ENCODE assay signal across 8 mouse cellular contexts in the genomic region with DNA sequence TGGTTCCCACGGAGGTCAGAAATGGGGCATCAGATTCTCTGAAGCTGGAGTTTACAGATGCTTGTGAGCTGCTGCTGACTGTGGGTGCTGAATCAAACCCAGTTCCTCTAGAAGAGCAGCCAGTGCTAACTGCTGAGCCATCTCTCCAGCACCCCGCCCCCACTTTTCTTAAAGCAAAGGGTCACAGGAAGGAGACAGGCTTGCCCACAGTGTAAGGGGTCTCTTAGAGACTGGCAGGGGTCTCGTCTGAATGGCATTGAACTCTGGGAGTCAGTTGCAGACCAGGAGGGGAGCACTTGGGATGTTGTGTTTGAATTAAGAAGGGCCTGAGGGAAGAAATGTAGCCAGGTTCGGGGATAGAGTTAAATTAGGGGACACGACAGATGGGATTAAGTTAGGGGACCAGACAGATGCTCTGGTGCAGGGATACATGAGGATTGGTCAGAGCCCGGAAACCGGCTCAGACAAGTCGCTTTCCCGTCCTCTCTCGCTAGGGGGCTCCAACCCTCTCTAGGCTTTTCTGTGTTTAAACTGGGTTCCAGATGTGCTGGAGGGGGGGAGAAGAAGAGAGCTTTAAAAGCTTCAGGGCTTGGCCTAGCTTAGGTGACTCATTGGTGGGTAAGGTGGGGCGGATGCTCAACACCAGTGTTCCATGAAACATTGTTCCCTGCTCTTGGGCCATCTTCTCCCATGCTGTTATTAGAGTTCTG. TPM values are rescaled to one million over a fixed set of nuclear protein-coding genes. Genes with fewer than 3 reads are reported as not detected.
DNase-seq lines count a peak whose midpoint lies in the region; ATAC-seq and TF ChIP-seq lines count a peak whose summit lies in the region.

No protein-coding gene starts in this region.

- no peak overlapping the region for H3K4me3 ChIP-seq in limb, embryonic 14.5 days (replicated peaks; ENCODE audit: low read length)

- 23% methylated on average over 11 of the region's 11 CpGs for WGBS in limb, embryonic 14.5 days

- ATAC-seq in limb, embryonic 14.5 days (ENCODE audit: low FRiP score, low read depth), result no peak

- H3K27ac ChIP-seq in limb, embryonic 14.5 days (replicated peaks; ENCODE audit: low read depth, low read length), result no peak overlapping the region

- DNase-seq in adrenal gland, adult 2 months, result peak; percentile 58
- DNase-seq in adrenal gland, adult 8-10 months, result no peak
- peak; percentile 36 to 46 for DNase-seq in left cerebral cortex, adult 18-20 months (ENCODE audit: low spot score in 2 of 2)
- DNase-seq in left cerebral cortex, postnatal 36 days (ENCODE audit: low spot score in 2 of 2), result no peak
- peak; percentile 92 for DNase-seq in NIH3T3 (ENCODE audit: low read depth)
- peak; percentile 70 for DNase-seq in embryo, embryonic 10 days (ENCODE audit: low spot score)
- DNase-seq in limb, embryonic 14.5 days (ENCODE audit: low spot score), result peak; percentile 69
- DNase-seq in thymus, postnatal 36 days, result peak; percentile 57 to 66

- no peak for TF ChIP-seq POLR2A in limb, embryonic 14.5 days (IDR thresholded peaks at IDR 0.05; ENCODE audit: borderline replicate concordance, extremely low read depth, insufficient read depth, insufficient read length)

- H3K4me1 ChIP-seq in limb, embryonic 14.5 days (ENCODE audit: control insufficient read depth, insufficient read depth, low read length), result peaks cover 33% of the 10 kb centered on the region

- peaks cover 43% of the 10 kb centered on the region for H3K27me3 ChIP-seq in limb, embryonic 14.5 days (ENCODE audit: control insufficient read depth, insufficient read depth, low read length)

- no peaks in the 10 kb centered on the region for H3K9me3 ChIP-seq in limb, embryonic 14.5 days (ENCODE audit: control insufficient read depth, low read length)

- H3K36me3 ChIP-seq in limb, embryonic 14.5 days (ENCODE audit: control insufficient read depth, insufficient read depth, low read length), result no peaks in the 10 kb centered on the region

- intact Hi-C loops in left cerebral cortex, postnatal 36 days (cut with DNase I), result loop anchor here (2.0 kb wide), 1 partner anchor 77 kb away; no protein-coding TSS in a partner anchor

- H3K4me2 ChIP-seq in limb, embryonic 14.5 days (replicated peaks; ENCODE audit: low read depth, low read length, severe bottlenecking), result no peak overlapping the region

- H3K9ac ChIP-seq in limb, embryonic 14.5 days (ENCODE audit: low read depth, low read length, severe bottlenecking), result no peak overlapping the region

RNA-seq across cellular contexts. Expression of gene Kazald1, which starts 7.0 kb away (rescaled TPM):
- total RNA-seq in adrenal gland, adult 2 months (2021), result 1 to 10 TPM; 2.2 to 6.0 TPM
- 9.8 and 11.1 TPM in 2 replicates for polyA plus RNA-seq in adrenal gland, adult 2 months (2012; rRNA removed)
- total RNA-seq in adrenal gland, adult 8-10 months (2022), result 10 to 100 TPM in 2 of 4 experiments, 1 to 10 TPM in 2; 6.2 to 13.8 (median 9.5) TPM
- total RNA-seq in left cerebral cortex, adult 18-20 months (2021), result 1 to 10 TPM; 6.7 to 7.3 TPM
- total RNA-seq in left cerebral cortex, postnatal 36 days (2021), result 1 to 10 TPM; 3.4 to 4.1 TPM
- 20.5 and 22.9 TPM in 2 replicates for polyA plus RNA-seq in limb, embryonic 14.5 days (2012; rRNA removed)
- polyA plus RNA-seq in limb, embryonic 14.5 days (2014; fragmentation: Nextera tagmentation; extraction: Ambion mirVana), result 31.1 and 33.1 TPM in 2 replicates

RNA-seq across cellular contexts. Expression of gene Sfxn3, which starts 34.7 kb away (rescaled TPM):
- 10 to 100 TPM; 51.2 to 89.3 TPM for total RNA-seq in adrenal gland, adult 2 months (2021)
- polyA plus RNA-seq in adrenal gland, adult 2 months (2012; rRNA removed), result 45.9 and 65.5 TPM in 2 replicates
- total RNA-seq in adrenal gland, adult 8-10 months (2022), result 10 to 100 TPM; 53.1 to 96.1 (median 73.9) TPM
- 100 to 1,000 TPM; 118 to 125 TPM for total RNA-seq in left cerebral cortex, adult 18-20 months (2021)
- 100 to 1,000 TPM; 118 to 119 TPM for total RNA-seq in left cerebral cortex, postnatal 36 days (2021)
- polyA plus RNA-seq in limb, embryonic 14.5 days (2012; rRNA removed), result 44.9 and 48.0 TPM in 2 replicates
- 30.5 and 32.5 TPM in 2 replicates for polyA plus RNA-seq in limb, embryonic 14.5 days (2014; fragmentation: Nextera tagmentation; extraction: Ambion mirVana)

RNA-seq across cellular contexts. Expression of gene Pdzd7, which starts 36.5 kb away (rescaled TPM):
- total RNA-seq in adrenal gland, adult 2 months (2021), result under 1 TPM in 1 of 2 experiments, not detected in 1; 0.09 TPM
- 0.62 and 0.65 TPM in 2 replicates for polyA plus RNA-seq in adrenal gland, adult 2 months (2012; rRNA removed)
- under 1 TPM; 0.12 to 1.00 (median 0.56) TPM for total RNA-seq in adrenal gland, adult 8-10 months (2022)
- 1 to 10 TPM; 4.3 to 5.6 TPM for total RNA-seq in left cerebral cortex, adult 18-20 months (2021)
- 1 to 10 TPM; 3.3 to 5.8 TPM for total RNA-seq in left cerebral cortex, postnatal 36 days (2021)
- polyA plus RNA-seq in limb, embryonic 14.5 days (2012; rRNA removed), result 0.85 and 0.99 TPM in 2 replicates
- polyA plus RNA-seq in limb, embryonic 14.5 days (2014; fragmentation: Nextera tagmentation; extraction: Ambion mirVana), result 0.26 and 0.47 TPM in 2 replicates

Comparison
In these comparisons a context has a peak if more than half of its experiments do, and no peak if none do; other contexts are left out.
1. DNase-seq: peak in adrenal gland, adult 2 months (single experiment), left cerebral cortex, adult 18-20 months (2 of 2), NIH3T3 (single experiment), embryo, embryonic 10 days (single experiment), limb, embryonic 14.5 days (single experiment) and thymus, postnatal 36 days (2 of 2); none in adrenal gland, adult 8-10 months (single experiment) and left cerebral cortex, postnatal 36 days (0 of 2).